Mouse (Mus musculus) ES-Bruce4 (cell line): ENCODE results near the gene Magi1.

Source experiments
- CTCF ChIP-seq: IDR thresholded peaks from one replicate; pipeline ENCODE4 v1.8.1; 2011; ENCODE audit warnings: low read depth, low read length
- POLR2A ChIP-seq: IDR thresholded peaks from one replicate; pipeline ENCODE4 v1.8.1; 2011; ENCODE audit warnings: low read length; ENCODE audit not compliant: insufficient read depth

- TF ChIP-seq POLR2A (no peak), CTCF (no peak)
Measured at GRCm38 (mm10) chr6:94230918-94231317, 52.8 kb downstream of the Magi1 start.
